Mouse (Mus musculus) small intestine, adult 2 months (tissue): Measurements from ENCODE around the gene Rsph14. TPM values are rescaled to one million over a fixed set of nuclear protein-coding genes. Genes with fewer than 3 reads are reported as not detected.

Experiments
- H3K27ac ChIP-seq: fragments of 200-500 bp; 2 replicates; pipeline ENCODE4 v1.5.1; 2012; ENCODE audit warnings: low read depth, low read length, control low read depth, inconsistent platforms; ENCODE audit not compliant: insufficient read depth
- H3K27me3 ChIP-seq: fragments of 200-500 bp; 2 replicates; pipeline ENCODE4 v1.6.1; 2012; ENCODE audit warnings: mild to moderate bottlenecking, moderate library complexity, low read length, inconsistent platforms; ENCODE audit not compliant: control insufficient read depth, insufficient read depth
- H3K36me3 ChIP-seq: fragments of 200-500 bp; 2 replicates; pipeline ENCODE4 v1.6.1; 2012; ENCODE audit warnings: mild to moderate bottlenecking, low read length, control low read depth, inconsistent platforms; ENCODE audit not compliant: control insufficient read depth, insufficient read depth
- H3K4me1 ChIP-seq: fragments of 200-500 bp; 2 replicates; pipeline ENCODE4 v1.6.1; 2012; ENCODE audit warnings: low read length, inconsistent platforms, mixed read lengths; ENCODE audit not compliant: control insufficient read depth, insufficient read depth, insufficient read length
- H3K4me3 ChIP-seq: fragments of 200-500 bp; 2 replicates; pipeline ENCODE4 v1.5.1; 2012; ENCODE audit warnings: low read depth, mild to moderate bottlenecking, control low read depth, inconsistent platforms, low read length, moderate library complexity
- CTCF ChIP-seq: fragments of 200-500 bp; IDR thresholded peaks from 2 replicates; pipeline ENCODE4 v1.5.1; 2012; ENCODE audit warnings: low read depth, mild to moderate bottlenecking, control low read depth, inconsistent platforms, low read length, moderate library complexity, mixed read lengths; ENCODE audit not compliant: insufficient replicate concordance, insufficient read length; ENCODE audit errors: extremely low read depth
- POLR2A ChIP-seq: fragments of 200-500 bp; IDR thresholded peaks from 2 replicates; pipeline ENCODE4 v1.6.1; 2012; ENCODE audit warnings: low read depth, mild to moderate bottlenecking, control low read depth, inconsistent platforms, low read length, moderate library complexity
- WGBS: fragments of 180-500 bp; shearing (Covaris S2); methylation state at CpG from one replicate; pipeline ENCODE4 v1.1.7; 2018; 5-methylcytosine and 5-hydroxymethylcytosine counted together
- polyA plus RNA-seq: library from polyadenylated mRNA; depleted of rRNA; stranded (reverse); fragments of >200 nt; gene quantifications from 2 replicates; pipeline ENCODE4 v1.2.3, GENCODE M21; 2012

The Rsph14 gene
- polyA plus RNA-seq, 1 experiment = not detected

DNA sequence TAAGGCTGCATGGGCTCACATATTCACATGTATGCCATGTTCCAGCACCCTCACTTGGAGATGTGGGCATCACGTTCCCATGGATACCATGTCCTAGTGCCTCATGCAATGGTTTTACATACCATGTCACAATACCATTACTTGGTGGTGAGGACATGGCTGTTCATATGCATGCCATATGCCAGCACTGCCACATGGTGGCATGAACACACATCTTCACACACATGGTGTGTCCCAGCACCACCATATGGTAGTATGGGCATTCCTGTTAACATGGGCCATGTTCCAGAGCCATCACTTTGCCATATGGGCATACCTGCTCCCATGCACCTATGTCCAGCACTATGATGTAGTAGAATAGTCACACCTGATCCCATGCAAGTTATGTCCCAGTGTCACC, 91.6 kb downstream of the Rsph14 start:
- H3K27me3 ChIP-seq = no peaks in the 10 kb centered on the region
- no peak overlapping the region for H3K4me3 ChIP-seq
- TF ChIP-seq CTCF (no peak), POLR2A (no peak)
- H3K4me1 ChIP-seq = no peaks in the 10 kb centered on the region
- WGBS = 96% methylated on average over 1 of the region's 1 CpGs
- no peaks in the 10 kb centered on the region for H3K36me3 ChIP-seq
- H3K27ac ChIP-seq = no peak overlapping the region

DNA sequence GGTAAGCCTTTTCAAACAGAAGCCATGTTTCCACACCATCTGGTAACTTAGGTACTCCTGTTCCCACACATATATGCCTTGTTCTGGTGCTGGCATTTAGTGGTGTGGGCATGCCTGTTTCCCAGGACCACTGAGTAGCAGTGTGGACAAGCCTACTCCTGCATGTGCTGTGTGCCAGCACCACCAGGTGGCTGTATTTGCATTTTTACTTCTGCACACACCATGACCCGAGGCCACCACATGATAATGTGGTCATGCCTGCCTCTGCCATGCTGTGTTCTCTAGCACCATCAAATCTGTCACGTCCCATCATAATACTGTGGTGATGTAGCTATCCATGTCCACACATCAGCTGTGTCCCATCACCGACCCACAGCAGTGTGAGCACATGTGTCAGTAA, 93.1 kb downstream of the Rsph14 start:
- no peak overlapping the region for H3K27ac ChIP-seq
- H3K4me1 ChIP-seq = 0 out of 2 replicates have a peak, but pooled peaks cover 3% of the 10 kb centered on the region
- TF ChIP-seq POLR2A = no peak
- TF ChIP-seq CTCF = no peak
- no peaks in the 10 kb centered on the region for H3K36me3 ChIP-seq
- no peak overlapping the region for H3K4me3 ChIP-seq
- WGBS = 53% methylated on average over 3 of the region's 3 CpGs
- no peaks in the 10 kb centered on the region for H3K27me3 ChIP-seq

DNA sequence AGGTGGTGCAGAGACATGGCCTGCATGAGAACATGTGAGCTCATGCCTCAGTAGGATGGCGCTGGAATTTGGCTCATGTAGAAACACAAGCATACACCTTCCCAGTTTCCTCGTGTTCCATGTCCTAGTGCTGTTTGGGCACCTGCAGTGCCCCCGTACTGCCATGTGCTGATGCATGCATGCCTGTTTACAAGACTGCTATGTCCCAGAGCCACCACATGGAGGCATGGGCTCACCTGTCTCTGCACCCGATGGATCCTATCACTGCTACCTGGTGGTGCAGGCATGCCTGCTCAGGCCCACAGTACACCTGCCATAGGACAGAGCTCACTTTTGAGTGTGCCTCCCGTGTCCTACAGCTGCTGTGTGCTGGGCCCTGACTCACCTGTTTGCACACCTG, 94.0 kb downstream of the Rsph14 start:
- Histone ChIP-seq H3K36me3 (no peaks in the 10 kb centered on the region), H3K27ac (no peak overlapping the region), H3K4me3 (no peak overlapping the region), H3K4me1 (0 out of 2 replicates have a peak, but pooled peaks cover 3% of the 10 kb centered on the region), H3K27me3 (no peaks in the 10 kb centered on the region)
- 44% methylated on average over 5 of the region's 5 CpGs for WGBS
- TF ChIP-seq CTCF (no peak), POLR2A (no peak)

DNA sequence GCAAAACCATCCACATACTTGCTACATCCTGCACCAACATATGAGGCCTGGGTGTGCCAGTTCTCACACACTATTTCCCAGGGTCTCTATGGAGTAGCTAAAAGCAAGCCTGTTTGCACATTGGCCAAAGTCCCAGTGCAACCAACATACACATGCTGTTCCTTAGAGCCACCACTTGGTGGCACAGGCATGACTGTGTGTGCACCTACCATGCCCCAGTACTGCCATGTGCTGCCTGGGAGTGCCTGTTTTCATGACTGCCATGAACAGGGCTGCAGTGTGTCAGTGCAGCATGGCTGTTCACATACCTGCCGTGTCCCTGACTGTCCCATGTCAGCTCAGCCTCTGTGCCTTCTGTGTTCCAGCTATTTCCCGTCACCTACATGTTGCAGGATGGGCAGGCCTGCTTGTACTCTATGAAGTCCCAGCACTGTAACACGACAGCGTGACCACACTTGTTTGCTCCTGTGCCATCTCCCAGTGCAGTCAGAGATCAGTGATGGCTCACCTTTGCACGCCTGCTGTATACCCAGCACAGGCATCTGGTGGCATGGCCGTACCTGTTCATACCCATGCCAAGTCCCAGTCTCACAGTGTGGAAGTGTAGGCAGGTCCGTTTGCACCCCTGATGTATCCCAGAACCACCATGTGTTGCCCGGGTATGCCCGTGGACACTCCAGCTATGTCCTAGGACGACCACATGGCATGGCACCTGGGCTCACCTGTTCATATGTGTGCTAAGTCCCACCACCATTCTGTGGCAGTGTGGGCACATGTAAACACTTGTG, 95.2 kb downstream of the Rsph14 start:
- no peaks in the 10 kb centered on the region for H3K36me3 ChIP-seq
- no peak for TF ChIP-seq POLR2A
- peak; percentile 50; the same call in 1 of the 2 replicates for TF ChIP-seq CTCF
- 0 out of 2 replicates have a peak, but pooled peaks cover 3% of the 10 kb centered on the region for H3K4me1 ChIP-seq
- H3K27me3 ChIP-seq = no peaks in the 10 kb centered on the region
- WGBS = 82% methylated on average over 10 of the region's 10 CpGs
- H3K27ac ChIP-seq = no peak overlapping the region
- H3K4me3 ChIP-seq = no peak overlapping the region

DNA sequence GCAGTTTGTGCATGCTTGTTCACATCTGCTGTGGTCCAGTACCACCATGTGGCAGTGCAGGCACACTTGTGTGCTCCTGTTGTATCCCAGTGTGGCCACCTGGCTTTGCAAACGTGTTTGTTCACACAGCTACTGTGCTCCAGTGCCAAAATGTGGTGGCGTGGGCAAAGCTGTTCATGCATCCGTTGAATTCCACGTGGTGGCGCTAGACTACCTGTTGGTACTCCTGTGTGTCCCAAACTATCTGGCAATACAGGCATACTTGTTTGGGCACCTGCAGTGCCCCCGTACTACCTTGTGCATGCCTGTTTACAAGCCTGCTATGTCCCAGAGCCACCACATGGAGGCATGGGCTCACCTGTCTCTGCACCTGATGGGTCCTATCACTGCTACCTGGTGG, 97.4 kb downstream of the Rsph14 start:
- TF ChIP-seq POLR2A (no peak), CTCF (no peak)
- H3K4me3 ChIP-seq = no peak overlapping the region
- 27% methylated on average over 6 of the region's 6 CpGs for WGBS
- H3K27me3 ChIP-seq = no peaks in the 10 kb centered on the region
- no peaks in the 10 kb centered on the region for H3K36me3 ChIP-seq
- H3K4me1 ChIP-seq = 0 out of 2 replicates have a peak, but pooled peaks cover 3% of the 10 kb centered on the region
- no peak overlapping the region for H3K27ac ChIP-seq

GRCm38 (mm10) chr10:74934521-74934920, 97.9 kb downstream of the Rsph14 start:
- H3K27ac ChIP-seq = no peak overlapping the region
- no peaks in the 10 kb centered on the region for H3K27me3 ChIP-seq
- TF ChIP-seq POLR2A (no peak), CTCF (no peak)
- no peak overlapping the region for H3K4me3 ChIP-seq
- 50% methylated on average over 12 of the region's 12 CpGs for WGBS
- H3K36me3 ChIP-seq = no peaks in the 10 kb centered on the region
- H3K4me1 ChIP-seq = 0 out of 2 replicates have a peak, but pooled peaks cover 3% of the 10 kb centered on the region

DNA sequence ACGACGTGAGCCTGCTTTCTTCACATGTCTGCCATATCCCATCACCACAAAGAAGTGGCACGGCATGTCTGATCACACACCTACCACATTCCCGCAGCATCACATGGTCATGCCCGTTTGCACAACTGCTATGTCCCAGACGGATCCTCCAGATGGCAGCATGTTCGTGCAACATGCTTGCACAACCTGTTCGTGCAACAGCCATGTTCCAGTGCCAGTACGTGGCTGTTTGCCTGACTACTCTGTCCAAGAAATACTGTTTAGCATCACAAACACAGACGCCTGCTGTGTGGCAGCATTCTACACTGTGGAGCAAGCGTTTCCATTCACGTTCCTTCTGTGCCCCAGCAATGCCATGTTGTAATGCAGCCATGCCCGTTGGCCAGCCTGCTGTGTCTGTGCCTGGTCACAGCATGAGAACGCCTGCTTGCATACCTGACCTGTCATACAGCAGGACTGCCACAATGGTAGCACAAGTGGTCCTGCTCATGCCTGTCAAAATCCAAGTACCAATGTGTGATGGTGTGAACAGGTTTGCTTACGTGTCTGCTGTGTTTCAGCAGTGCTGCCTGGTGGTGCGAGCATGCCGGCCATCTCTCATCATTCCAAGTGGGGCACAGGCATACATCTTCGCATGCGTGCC, 98.7 kb downstream of the Rsph14 start:
- WGBS = 86% methylated on average over 19 of the region's 19 CpGs
- no peak overlapping the region for H3K27ac ChIP-seq
- no peaks in the 10 kb centered on the region for H3K27me3 ChIP-seq
- H3K36me3 ChIP-seq = no peaks in the 10 kb centered on the region
- H3K4me1 ChIP-seq = 0 out of 2 replicates have a peak, but pooled peaks cover 3% of the 10 kb centered on the region
- H3K4me3 ChIP-seq = no peak overlapping the region
- TF ChIP-seq POLR2A (no peak), CTCF (no peak)
